Mouse (Mus musculus) adrenal gland, postnatal 10 days (tissue): ENCODE data around the gene Cdc25b. TPM values are rescaled to one million over a fixed set of nuclear protein-coding genes. Genes with fewer than 3 reads are reported as not detected.

Source experiments
- DNase-seq: peaks from one replicate; pipeline ENCODE4 v3.0.0; 2021; ENCODE audit warnings: mixed read lengths
- total RNA-seq, 2 experiments: library from RNA; stranded (reverse); gene quantifications; 2 replicates each; pipeline ENCODE4 v1.2.3; 2021

The Cdc25b gene
- total RNA-seq, 2 experiments from 2014 or later, result 13.6 to 22.4 TPM

GRCm38 (mm10) chr2:131190344-131191004 lies 3.7 kb downstream of the Cdc25b start:
- DNase-seq, result no peak

DNA sequence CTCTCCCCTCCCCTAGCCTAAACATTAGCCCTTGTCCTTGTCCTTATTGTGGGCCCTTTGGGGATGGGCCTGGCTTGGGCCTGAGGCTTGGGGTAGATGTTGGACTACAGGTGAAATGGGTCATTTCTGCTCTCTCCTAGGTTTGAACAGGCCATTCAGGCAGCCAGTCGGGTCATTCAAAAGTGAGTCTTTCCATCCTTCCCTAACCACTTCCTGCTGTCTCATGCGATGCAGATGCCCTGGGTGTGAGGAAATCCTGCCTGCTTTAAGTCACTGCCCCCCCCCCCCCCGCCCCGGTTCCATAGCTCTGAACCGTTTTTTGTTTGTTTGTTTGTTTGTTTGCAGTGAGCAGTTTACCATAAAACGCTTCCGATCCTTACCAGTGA lies 4.2 kb downstream of the Cdc25b start:
- no peak for DNase-seq

DNA sequence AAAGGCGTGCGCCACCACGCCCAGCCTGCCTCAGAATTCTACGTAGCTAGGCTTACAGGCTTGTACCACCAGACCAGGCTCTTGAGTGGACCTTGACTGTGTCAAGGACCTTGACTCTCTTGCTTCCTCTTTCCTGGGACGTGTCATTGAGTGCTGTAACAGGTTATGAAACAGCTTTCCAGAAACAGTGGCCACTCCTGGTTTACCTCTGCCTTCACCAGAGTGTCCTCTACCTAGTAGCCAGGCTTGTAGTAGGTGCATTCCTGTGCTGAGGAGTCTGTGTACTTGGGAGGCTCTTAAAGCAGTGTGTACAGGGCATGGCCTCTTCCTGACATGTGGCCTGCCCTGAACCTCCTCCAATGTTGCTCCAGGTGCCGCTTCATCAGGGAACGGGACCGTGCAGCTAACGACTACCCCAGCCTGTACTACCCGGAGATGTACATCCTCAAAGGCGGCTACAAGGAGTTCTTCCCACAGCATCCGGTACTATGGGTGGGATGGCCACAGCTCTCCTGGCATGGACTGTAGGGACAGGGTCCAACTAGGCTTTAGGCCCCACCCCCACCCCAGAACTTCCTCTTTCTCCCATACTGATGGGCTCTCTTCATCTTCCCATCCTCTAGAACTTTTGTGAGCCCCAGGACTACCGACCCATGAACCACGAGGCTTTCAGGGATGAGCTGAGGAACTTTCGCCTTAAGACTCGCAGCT lies 10.0 kb downstream of the Cdc25b start:
- no peak for DNase-seq

DNA sequence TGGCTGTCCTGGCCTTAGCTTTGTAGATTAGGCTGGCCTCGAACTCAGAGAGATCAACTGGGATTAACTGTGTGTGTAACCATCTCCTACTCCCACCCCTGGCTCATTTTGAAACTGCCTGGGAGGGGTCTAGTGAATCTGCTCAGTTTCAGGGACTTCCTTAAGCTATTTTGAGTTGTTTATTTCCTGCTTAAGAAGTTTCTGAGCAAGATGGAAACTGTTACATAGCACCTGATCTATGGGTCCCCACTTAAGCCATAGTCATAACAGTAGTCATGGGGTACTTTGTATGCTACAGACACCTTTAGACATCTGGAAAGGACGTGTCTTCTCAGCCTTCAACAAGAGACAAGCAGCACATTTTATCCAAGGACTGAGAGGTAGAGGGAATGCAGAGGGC lies 14.0 kb downstream of the Cdc25b start:
- DNase-seq, result no peak

DNA sequence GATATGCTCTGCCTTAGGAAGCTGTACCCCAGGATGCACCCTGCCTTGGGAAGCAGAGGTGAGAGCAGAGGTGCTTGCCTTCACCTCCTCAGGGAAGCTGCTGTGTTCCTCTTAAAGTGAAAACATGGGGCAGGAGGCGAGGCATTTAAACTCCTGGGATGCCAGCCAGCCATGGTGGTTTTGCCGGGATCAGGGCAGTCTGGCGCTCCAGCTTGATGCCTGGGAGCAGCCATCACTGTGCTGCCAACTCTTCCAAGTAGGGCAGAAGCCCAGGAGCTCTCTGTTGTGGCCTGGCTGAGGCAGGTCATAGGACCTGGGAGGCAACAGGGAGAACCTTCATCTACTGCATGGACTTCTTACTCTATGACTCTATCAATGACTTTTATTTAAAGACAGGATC lies 14.5 kb downstream of the Cdc25b start:
- DNase-seq, result peak; percentile 42

DNA sequence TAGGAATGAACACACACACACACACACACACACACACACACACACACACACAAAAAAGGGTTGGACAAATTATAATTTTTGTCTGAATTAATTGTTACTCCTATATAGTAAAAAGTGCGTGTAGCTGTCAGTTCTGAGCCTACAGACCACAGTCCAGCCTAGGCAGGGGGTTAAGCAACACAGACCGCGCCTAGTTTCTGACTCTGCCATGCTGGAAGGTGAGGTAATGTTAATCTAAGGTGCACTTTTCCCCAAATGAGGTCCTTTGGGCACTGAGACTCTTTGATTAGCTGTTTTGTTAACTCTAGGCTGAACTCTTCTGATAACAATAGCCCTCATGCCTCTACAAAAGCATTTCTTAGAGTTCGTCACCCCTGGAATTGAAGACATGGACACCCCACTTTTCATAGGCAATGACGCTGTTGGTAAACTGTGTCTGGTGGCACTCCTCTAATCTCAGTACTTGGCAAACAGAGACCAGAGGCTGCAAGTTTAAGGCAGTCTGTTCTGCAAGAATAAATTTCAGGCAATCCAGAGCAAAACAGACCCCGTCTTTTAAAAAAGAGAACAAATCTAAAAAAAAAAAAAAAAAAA lies 17.2 kb downstream of the Cdc25b start:
- no peak for DNase-seq

- peak; percentile 93 for DNase-seq
These were observed 17.7 kb downstream of the Cdc25b start for GRCm38 (mm10) chr2:131204410-131204981.

DNA sequence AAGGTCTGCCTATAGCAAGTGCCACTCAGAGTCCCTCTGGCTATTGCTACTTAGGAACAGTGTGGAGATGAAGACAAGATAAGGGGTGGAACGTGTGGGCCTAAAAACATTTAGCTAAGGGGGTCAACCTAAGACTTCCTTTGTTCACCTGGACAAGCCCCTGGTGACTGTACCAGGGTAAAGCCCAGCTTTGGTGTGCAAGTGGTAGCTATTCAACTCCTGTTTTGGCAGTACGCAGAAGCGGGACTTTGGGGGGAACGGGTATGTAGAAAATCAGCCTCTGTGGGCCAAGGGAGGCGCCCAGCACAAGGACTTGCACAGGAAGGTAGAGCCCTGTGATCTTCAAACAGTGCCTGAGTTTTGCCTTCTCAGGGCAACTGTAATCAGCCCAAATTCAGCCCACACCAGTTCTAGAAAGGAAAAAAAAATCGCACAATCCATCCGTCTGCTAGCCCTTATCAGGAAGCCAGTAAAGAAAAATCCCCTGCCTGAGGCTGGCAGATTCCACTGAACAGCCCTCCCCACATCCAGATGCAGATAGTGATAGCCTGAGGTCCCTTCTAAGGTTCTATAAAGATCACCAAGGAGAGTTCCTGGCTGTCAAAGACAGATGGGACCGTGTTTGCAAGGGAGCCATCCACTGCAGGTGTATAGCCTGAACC lies 18.9 kb downstream of the Cdc25b start:
- DNase-seq, result no peak

DNA sequence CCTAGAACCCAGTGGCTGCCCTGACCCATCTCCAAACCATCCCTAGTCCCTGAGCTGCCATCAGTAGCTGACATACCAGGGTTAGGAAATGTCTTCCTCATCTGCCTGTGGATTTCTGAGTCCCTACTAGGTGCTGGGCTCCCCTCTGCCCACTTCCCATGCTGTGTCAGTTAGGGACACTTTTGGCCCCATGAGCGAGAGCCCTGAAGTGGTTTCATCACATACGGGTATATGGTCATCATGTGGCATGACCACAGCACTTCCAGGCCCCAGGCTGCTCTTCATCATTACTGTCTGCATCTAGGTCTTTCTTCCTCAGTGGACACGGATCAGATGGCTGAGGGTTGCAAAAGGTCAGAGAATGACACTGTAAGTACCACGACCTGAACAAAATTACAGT lies 20.0 kb downstream of the Cdc25b start, which contains the start of gene Ap5s1:
Gene Ap5s1, plus strand, starts transcription at position 301 of the 400 bp plus-strand sequence.
- no peak for DNase-seq

DNA sequence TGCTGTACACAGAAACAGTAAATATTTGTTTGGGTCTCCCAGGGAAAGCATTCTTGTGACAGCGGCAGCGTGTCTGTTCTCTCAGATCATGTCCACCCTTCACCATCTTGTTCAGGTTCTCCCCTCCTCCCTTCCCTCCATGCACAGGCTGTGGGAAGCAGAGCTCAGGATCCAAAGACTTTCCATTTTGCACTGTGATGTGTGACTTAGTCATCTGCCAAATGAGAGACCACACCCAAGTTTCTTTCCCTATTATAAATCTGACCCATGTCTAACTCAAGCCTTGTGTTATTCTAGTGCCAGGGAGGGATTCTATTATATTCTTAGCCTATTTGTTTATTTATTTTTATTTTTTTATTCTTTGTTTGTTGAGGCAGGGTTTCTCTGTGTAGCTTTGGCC lies 21.6 kb downstream of the Cdc25b start:
- DNase-seq, result no peak

- DNase-seq, result no peak
These were observed 22.5 kb downstream of the Cdc25b start for GRCm38 (mm10) chr2:131209125-131209795.

DNA sequence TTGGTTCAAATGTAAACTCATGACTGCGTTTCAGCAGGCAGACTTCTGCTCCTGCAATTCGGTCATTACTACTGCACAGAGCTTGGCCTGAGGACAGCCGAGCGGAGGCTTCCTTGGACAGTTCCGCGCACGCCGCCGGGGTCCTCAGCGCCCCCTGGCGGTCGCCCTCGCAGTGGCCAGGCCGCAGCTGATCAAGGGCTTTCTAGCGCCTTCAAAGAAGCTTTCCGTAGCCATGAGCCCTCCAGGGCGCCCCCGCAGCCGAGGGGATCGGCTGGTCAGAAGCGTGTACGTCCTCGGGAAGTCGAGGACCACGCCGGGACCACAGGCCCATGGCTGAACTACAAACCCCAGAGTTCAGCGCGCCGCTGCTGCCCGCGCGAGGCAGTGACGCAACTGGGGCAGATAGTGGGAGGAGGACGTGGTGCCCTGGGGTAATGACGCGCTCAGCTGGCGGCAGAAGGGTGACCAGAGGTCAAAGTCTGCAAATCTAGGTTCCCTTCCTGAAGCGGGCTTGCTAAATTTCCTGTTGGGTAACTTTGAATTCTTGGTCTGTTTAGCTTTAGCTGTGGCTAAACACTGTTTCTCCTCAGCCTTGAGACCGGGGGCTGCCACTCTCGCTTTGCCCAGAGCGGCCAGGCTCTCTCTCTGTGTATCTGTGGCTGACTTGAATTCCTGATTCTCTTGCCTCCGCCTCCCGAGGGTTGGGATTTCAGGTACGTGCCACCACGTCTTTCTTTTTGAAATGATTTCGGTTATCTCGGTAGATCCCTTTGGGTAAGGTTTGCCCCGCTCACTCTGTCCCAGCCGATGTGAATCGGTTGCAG lies 23.4 kb downstream of the Cdc25b start:
- DNase-seq, result peak; percentile 97

DNA sequence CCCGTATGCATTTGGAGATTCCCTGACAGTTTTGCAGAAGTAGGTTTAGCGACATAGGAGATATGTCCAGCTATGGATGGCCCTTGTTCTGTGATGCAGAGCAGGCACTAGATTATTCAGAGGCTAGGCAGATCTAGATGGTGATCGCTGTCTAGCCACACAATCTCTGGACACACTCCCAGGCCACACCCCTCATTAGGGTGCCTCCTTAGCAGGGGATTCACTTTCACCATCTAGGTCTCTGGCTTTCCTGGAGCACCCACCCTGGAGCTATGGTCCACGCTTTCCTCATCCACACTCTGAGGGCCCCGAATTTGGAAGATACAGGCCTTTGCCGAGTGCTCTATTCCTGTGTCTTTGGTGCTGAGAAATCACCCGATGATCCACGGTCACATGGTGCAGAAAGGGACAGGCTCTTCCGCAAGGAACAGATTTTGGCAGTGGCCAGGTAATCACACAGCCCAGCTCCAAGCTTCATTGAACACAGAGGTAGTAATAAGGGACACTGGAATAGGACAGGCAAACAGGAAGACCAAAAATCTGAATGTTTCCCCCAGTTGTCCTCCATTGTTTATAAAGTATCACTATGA lies 24.4 kb downstream of the Cdc25b start:
- peak; percentile 57 for DNase-seq

DNA sequence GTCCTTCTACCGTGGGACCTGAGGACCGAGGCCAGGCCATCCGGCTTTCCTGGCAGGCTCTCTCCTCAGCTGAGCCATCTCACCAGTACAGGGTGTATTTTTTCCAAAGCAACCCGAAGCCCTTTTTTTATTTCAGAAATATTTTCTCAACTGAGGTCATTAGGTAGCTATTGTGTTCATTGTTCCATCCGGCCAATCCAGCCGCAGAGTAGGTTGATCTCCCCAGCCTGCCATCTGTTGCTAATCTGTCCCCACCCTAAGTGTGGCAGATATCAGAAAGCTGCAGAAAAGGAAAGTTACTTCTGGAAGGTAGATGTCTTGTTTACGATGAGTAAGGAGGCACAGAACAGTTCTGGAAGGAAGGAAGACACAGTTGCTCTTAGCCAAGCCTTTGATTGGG lies 27.0 kb downstream of the Cdc25b start:
- no peak for DNase-seq

DNA sequence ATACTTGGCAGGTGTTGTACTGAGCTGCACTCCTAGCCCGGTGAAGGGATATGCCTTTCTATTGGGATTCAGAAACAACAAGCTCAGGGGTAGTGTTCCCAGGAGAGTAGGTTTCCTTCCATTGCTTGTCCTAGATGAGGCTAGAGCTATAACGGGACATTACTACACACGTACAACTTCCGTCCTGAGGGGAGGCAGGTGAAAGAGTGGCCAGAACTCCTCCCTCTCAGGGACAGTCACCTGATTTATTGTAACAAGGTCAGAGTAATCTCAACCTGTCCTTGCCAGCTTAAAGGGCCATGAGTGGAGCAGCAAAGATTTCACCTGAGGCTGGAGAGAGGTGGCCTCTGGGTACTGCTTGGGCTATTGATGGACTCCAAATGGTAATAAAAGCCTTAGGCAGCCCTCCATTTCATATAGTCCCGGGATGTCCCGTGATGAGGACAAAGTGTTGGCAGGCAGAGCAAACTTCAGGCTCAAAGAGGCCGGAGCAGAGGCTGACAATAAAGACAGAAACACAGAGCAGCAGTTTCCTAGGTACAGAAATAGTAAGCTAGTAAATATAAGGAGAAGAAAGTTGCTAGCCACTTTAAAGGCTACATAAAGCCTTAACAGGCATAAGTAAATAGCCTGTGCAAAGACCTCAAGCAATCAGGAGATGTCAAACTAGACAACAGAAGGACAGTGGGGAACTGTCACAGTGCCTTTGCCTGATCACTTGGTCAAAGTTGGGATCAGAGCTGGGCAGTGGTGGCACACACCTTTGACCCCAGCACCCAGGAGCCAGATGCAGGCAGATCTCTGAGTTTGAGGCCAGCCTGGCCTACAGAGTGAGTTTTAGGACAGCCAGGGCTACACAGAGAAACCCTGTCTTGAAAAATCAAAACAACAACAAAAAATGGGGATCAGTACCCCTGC lies 29.5 kb downstream of the Cdc25b start:
- DNase-seq, result peak; percentile 41

GRCm38 (mm10) chr2:131220030-131220429 lies 33.3 kb downstream of the Cdc25b start:
- no peak for DNase-seq

- DNase-seq, result no peak
These were observed 35.2 kb downstream of the Cdc25b start for GRCm38 (mm10) chr2:131221853-131222515.

GRCm38 (mm10) chr2:131222562-131222961 lies 35.8 kb downstream of the Cdc25b start:
- no peak for DNase-seq

DNA sequence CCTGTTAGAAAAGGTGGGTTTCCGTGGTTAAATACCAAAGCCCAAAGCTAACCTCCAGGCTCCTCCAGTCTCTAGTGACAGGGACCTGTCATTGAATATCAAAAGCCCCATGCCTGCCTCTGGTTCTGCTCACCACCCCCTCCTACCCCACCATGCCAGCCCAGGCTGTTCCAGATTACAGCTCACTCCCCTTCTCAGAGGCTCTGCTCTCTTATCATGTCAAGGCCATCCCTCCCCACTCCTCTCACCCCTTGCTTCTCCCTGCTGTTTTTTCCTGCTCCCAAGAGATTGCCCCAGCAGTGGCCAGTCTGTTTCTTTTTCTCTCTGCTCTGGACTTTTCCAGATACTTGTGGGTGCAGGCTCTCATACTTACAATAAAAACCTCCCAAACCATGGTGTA lies 36.8 kb downstream of the Cdc25b start:
- peak; percentile 35 for DNase-seq
